Mouse (Mus musculus): Measurements from ENCODE around the gene Agap2. TPM values are rescaled to one million over a fixed set of nuclear protein-coding genes. Genes with fewer than 3 reads are reported as not detected.

The Agap2 gene
- total RNA-seq, 2 experiments from 2014 or later = 384 to 394 TPM

DNA sequence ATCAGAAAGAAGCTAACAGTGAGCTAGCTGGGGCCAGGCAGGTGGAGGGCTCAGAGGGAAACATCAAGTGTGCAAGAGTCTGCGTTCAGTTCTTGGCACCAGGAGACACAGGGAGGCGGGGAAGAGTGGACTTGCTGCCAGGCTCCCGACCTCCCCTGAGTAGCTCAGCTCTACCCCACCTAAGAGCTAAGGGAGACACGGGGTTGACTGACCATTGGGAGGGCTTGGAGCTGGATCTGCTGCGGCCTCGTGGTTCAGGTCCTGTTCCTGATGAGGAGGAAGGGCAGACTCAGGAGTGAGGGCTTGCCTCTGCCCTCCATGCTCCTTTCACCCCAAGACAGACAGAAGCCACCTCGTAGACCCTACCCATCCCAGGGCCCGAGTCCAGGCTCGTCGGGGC is 24.1 kb downstream of the Agap2 start:
- no peak for DNase-seq
- intact Hi-C loops (cut with DNase I) = no loop called here

GRCm38 (mm10) chr10:127099868-127100267 is 24.8 kb downstream of the Agap2 start:
- no peak for DNase-seq
- intact Hi-C loops (cut with DNase I) = no loop called here

DNA sequence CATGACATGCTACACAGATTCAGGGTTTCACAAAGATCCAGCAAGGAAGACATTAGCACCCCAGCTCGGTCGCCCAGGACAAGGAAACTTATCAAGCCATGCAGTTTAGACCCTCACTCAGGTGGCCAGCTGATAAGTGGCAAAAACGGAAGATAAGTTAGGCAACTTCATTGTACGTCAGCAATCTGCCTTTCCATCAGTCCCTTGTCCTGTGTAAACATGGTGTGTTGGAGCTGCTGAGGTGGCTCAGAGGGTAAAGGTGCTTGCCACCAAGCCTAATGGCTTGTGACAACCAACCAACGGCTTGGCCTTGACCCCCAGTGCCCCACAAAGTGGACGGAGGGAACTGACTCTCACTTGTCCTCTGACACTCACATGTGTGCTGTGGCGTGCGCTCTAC is 25.3 kb downstream of the Agap2 start:
- intact Hi-C loops (cut with DNase I) = no loop called here
- DNase-seq = no peak

GRCm38 (mm10) chr10:127101151-127101550 is 26.1 kb downstream of the Agap2 start:
- intact Hi-C loops (cut with DNase I) = no loop called here
- no peak for DNase-seq

DNA sequence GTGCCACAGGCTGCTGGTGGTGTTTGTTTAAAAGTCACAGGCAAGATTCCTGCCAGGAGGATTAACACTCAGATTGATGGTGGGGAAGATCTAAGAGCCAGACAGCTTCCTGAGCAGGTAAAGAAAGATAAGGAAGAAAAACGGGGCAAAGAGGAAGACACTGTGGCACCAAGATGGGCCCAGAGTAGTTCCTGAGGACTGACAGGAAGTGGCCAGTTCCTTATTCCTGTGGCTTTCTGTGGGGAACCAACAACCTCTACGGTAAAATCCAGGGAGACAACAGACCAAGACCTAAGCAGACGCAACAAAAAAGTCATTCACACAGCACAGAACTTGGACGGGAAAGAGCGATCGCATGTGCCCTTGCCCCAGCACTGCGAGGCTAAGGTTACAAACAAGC is 28.5 kb downstream of the Agap2 start:
- intact Hi-C loops (cut with DNase I) = no loop called here
- DNase-seq = no peak

- DNase-seq = no peak
- intact Hi-C loops (cut with DNase I) = no loop called here
These were observed 32.6 kb downstream of the Agap2 start for GRCm38 (mm10) chr10:127107563-127108261.

DNA sequence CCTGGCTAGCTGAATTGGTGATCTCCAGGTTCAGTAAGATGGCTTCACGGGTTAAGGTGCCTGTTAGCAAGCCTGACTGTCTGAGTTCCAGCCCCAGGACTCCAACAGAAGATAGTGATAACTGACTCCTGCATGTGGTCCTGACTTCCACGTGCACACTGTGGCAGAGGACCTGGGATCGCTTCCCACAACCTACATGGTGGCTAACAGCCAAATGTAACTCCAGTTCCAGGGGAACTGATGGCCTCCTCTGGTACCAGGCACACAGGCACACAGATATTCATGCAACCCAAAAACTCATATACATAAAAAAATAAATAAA is 33.1 kb downstream of the Agap2 start:
- DNase-seq = no peak
- intact Hi-C loops (cut with DNase I) = no loop called here

DNA sequence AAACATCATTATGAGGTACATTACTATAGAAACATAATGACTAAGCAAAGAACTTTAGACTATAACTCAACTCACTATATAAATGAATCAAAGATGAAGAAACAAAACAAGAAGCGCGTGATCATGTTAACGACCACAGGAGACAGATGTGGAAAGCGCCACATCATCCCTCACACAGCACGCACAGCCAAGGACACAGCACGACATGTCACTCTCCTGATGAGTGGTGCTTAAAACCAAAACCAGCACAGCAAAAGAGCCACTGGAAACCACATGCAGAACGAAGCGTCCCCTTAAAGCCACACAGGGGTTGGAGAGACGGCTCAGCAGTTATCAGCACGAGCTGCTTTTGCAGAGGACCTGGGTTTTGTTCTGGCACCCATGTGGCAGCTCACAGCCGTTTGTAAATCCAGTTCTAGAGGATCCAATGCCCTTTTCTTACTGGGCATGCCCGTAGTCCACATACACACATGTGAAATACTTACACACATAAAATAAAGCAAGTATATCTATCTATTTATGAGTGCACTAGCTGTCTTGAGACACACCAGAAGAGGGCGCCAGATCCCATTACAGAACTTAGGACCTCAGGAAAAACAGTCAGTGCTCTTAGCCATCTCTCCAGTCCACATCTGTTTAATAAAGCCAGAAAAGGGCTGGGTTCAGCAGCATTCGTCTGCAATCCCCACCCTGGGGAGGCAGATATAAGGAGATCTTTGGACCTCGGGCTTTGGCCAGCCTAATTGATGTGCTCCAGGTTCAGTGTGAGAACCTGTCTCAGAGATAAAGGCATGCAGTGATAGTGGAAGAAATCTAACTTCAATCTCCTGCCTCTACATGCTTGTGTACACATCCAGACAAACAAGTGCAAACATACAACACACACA is 36.2 kb downstream of the Agap2 start:
- no peak for DNase-seq
- intact Hi-C loops (cut with DNase I) = no loop called here

DNA sequence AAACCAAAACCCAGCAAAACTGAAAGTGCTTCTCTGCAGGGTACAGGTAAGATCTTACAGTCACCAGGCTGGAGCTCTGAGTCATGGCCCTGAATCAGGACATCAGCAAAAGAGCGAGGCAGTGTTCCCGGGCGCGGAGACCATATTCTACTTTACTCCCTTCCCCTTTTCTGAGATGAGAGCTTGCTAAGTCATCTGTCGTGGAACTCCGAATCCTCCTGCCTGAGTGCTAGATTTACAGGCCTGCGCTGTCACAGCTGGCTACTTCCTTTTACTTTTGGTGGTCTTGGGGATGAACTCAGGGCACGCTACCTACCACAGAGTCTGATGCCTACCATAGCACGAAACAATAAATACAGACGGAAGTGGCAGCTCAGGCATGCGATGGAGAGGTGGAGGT is 39.3 kb downstream of the Agap2 start:
- intact Hi-C loops (cut with DNase I) = no loop called here
- no peak for DNase-seq

DNA sequence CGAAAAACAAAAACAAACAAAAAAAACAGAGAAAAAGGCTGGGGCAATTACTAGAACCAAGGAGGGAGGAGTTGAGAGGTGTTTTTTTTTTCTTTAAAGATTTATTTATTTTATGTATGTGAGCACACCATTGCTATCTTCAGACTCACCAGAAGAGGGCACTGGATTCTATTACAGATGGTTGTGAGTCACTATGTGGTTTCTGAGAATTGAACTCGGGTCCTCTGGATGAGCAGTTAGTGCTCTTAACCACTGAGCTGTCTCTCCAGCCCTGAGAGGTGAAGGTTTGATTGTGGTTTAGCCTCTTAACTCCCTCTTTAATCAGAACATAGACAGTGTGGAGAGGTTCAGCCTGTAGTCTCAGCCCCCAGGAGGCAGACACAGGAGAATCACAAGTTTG is 40.0 kb downstream of the Agap2 start:
- intact Hi-C loops (cut with DNase I) = no loop called here

GRCm38 (mm10) chr10:127118470-127118869 is 43.4 kb downstream of the Agap2 start:
- intact Hi-C loops (cut with DNase I) = no loop called here
- no peak for DNase-seq

More for the DNA sequence above, 40.0 kb downstream of the Agap2 start:
- no peak for DNase-seq

DNA sequence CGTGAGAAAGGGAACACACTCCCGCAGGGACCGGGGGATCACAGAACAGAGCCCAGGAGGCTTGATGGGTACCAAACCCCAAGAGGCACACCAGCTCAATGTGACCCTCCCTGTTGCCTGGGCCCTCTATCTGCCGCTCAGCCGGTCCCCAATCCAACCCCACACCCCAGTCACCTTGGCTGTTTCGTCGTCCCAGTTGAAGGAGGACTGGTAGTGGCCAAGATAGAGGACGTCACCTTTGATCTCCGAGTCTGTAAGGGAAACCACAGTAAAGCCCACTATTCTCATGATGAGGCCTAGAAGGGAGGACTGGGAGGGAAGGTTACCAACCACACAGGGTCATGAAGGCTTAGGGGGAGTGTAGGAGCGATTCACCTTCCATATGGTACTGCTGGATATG is 44.1 kb downstream of the Agap2 start:
- no peak for DNase-seq
- intact Hi-C loops (cut with DNase I) = no loop called here

GRCm38 (mm10) chr10:127120301-127121065 is 45.4 kb downstream of the Agap2 start:
- peak; percentile 29 for DNase-seq

GRCm38 (mm10) chr10:127121066-127121477 is 46.0 kb downstream of the Agap2 start, which contains the start of gene Os9:
Gene Os9, minus strand, starts transcription at chr10:127121131.
- peak; percentile 98 for DNase-seq
- intact Hi-C loops (cut with DNase I) = loop anchor here (5.0 kb wide), 1 partner anchor 46 kb away; the partner anchor contains the start of gene B4galnt1

More at GRCm38 (mm10) chr10:127120301-127121065, 45.4 kb downstream of the Agap2 start:
- intact Hi-C loops (cut with DNase I) = loop anchor here (5.0 kb wide), 1 partner anchor 47 kb away; the partner anchor contains the start of gene B4galnt1

- no peak for DNase-seq
- intact Hi-C loops (cut with DNase I) = loop anchor here (5.0 kb wide), 1 partner anchor 45 kb away; the partner anchor contains the start of gene B4galnt1
These were observed 46.9 kb downstream of the Agap2 start for GRCm38 (mm10) chr10:127122018-127122417.

- intact Hi-C loops (cut with DNase I) = loop anchor here (5.0 kb wide), 1 partner anchor 44 kb away; the partner anchor contains the start of gene B4galnt1
- peak; percentile 23 for DNase-seq
These were observed 47.8 kb downstream of the Agap2 start for GRCm38 (mm10) chr10:127122784-127123435.

DNA sequence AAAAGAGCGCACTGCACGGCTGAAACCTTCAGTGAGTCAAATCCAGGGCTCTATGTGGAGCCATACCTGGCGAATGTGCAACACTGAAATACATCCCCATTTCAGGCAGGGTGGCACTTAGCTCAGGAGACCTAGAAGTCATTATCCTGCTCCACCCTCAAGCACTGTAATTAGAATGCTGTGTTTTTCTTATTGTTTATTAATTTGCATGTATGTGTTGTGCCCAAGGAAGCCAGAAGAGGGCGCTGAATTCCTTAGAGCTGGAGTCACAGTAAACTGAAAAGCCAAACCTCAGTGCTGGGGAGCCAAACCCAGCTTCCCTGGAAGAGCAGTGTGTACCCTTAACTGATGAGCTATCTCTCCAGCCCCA is 48.3 kb downstream of the Agap2 start:
- DNase-seq = peak; percentile 66

GRCm38 (mm10) chr10:127125210-127126001 is 50.3 kb downstream of the Agap2 start:
- DNase-seq = peak; percentile 31
- intact Hi-C loops (cut with DNase I) = no loop called here

More for the DNA sequence above, 48.3 kb downstream of the Agap2 start:
- intact Hi-C loops (cut with DNase I) = loop anchor here (5.0 kb wide), 1 partner anchor 44 kb away; the partner anchor contains the start of gene B4galnt1

- intact Hi-C loops (cut with DNase I) = no loop called here
- DNase-seq = no peak
These were observed 51.5 kb downstream of the Agap2 start for GRCm38 (mm10) chr10:127126579-127126978.
